Mouse (Mus musculus): ENCODE measurements at regions not wholly inside any gene's neighbourhood (a gene's known extent, or its start where the extent isn't known, plus 50 kb on each side); places are given as distances from the start of the nearest gene placed in this dataset.
"Not testable (repeated sequence)": the region's sequence is repeated elsewhere in the genome, so short reads cannot be mapped to it uniquely, and the experiment has no call there.

GRCm38 (mm10) chr4:84165256-84165655, 509.8 kb downstream of the Bnc2 start:
- no peak for DNase-seq

- DNase-seq = peak; percentile 79
Observed at GRCm38 (mm10) chr4:84172841-84173240, 502.2 kb downstream of the Bnc2 start.

GRCm38 (mm10) chr4:84173441-84173840, 501.6 kb downstream of the Bnc2 start:
- peak; percentile 50 for DNase-seq

- DNase-seq = not testable (repeated sequence)
Observed at GRCm38 (mm10) chr4:84176457-84176856, 498.6 kb downstream of the Bnc2 start.

GRCm38 (mm10) chr4:84177827-84178226, 497.2 kb downstream of the Bnc2 start:
- DNase-seq = no peak

- no peak for DNase-seq
Observed at GRCm38 (mm10) chr4:84184436-84184835, 490.6 kb downstream of the Bnc2 start.

GRCm38 (mm10) chr4:84184844-84185243, 490.2 kb downstream of the Bnc2 start:
- no peak for DNase-seq

- DNase-seq = no peak
Observed at GRCm38 (mm10) chr4:84189315-84189714, 485.8 kb downstream of the Bnc2 start.

GRCm38 (mm10) chr4:84191303-84191702, 483.8 kb downstream of the Bnc2 start:
- DNase-seq = no peak

GRCm38 (mm10) chr4:84192301-84192700, 482.8 kb downstream of the Bnc2 start:
- no peak for DNase-seq

GRCm38 (mm10) chr4:84196732-84197131, 478.3 kb downstream of the Bnc2 start:
- DNase-seq = no peak

- no peak for DNase-seq
Observed at GRCm38 (mm10) chr4:84198176-84198575, 476.9 kb downstream of the Bnc2 start.

- DNase-seq = peak; percentile 33
Observed at GRCm38 (mm10) chr4:84199181-84199656, 475.9 kb downstream of the Bnc2 start.

GRCm38 (mm10) chr4:84201001-84201400, 474.1 kb downstream of the Bnc2 start:
- no peak for DNase-seq

- peak; percentile 70 for DNase-seq
Observed at GRCm38 (mm10) chr4:84202231-84202630, 472.8 kb downstream of the Bnc2 start.

GRCm38 (mm10) chr4:84203680-84204079, 471.4 kb downstream of the Bnc2 start:
- no peak for DNase-seq

GRCm38 (mm10) chr4:84204777-84205176, 470.3 kb downstream of the Bnc2 start:
- DNase-seq = no peak

- DNase-seq = no peak
Observed at GRCm38 (mm10) chr4:84208175-84208574, 466.9 kb downstream of the Bnc2 start.

- no peak for DNase-seq
Observed at GRCm38 (mm10) chr4:84209538-84209937, 465.5 kb downstream of the Bnc2 start.

- DNase-seq = peak; percentile 42
Observed at GRCm38 (mm10) chr4:84211311-84211875, 463.7 kb downstream of the Bnc2 start.

GRCm38 (mm10) chr4:84212004-84212403, 463.1 kb downstream of the Bnc2 start:
- DNase-seq = no peak

- DNase-seq = peak; percentile 56
Observed at GRCm38 (mm10) chr4:84214523-84214922, 460.6 kb downstream of the Bnc2 start.

- DNase-seq = no peak
Observed at GRCm38 (mm10) chr4:84218961-84219360, 456.1 kb downstream of the Bnc2 start.

- no peak for DNase-seq
Observed at GRCm38 (mm10) chr4:84222057-84222717, 452.9 kb downstream of the Bnc2 start.

Data from embryo, embryonic 11 days (tissue).